Mouse (Mus musculus): ENCODE results near the gene Pus10. TPM values are rescaled to one million over a fixed set of nuclear protein-coding genes. Genes with fewer than 3 reads are reported as not detected.

Pus10 gene
- polyA plus RNA-seq, 1 experiment from 2014 or later = 13.0 TPM

DNA sequence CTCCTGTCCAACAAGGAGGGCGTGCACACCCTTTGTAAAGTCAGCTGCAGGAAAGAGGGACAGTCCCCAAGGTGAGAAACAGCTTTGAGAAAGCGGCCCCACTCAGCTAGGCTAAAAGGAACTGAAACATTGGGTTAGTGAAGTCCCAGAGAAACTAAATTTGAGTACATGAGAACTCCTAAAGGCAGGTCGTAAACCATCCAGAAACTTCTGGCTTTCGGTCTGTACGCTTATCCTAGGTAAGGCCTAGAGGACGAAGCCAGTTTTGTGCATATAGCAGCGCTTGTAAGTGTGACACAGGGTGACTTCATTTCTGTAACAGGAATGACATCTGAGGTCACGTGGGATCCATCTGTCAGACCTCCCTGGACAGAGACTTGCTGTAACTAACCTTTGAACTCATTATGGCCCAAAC, 113.3 kb downstream of the Pus10 start:
- ATAC-seq (replicated peaks; ENCODE audit: extremely low read depth, insufficient read depth, low FRiP score) = no peak
- no peaks in the 10 kb centered on the region for H3K27me3 ChIP-seq (ENCODE audit: control insufficient read depth, insufficient read depth, low read length)
- no peaks in the 10 kb centered on the region for H3K9me3 ChIP-seq (replicated peaks; ENCODE audit: control insufficient read depth, low read length)
- no peaks in the 10 kb centered on the region for H3K4me1 ChIP-seq (ENCODE audit: control insufficient read depth, insufficient read depth, low read length)
- 88% methylated on average over 8 of the region's 8 CpGs for WGBS
- H3K27ac ChIP-seq (ENCODE audit: low read length) = no peak overlapping the region
- no peak overlapping the region for H3K4me2 ChIP-seq (ENCODE audit: low read depth, low read length)
- H3K36me3 ChIP-seq (ENCODE audit: control insufficient read depth, insufficient read depth) = no peaks in the 10 kb centered on the region
- H3K9ac ChIP-seq (ENCODE audit: low read length) = no peak overlapping the region
- no peak overlapping the region for H3K4me3 ChIP-seq (ENCODE audit: low read length)

DNA sequence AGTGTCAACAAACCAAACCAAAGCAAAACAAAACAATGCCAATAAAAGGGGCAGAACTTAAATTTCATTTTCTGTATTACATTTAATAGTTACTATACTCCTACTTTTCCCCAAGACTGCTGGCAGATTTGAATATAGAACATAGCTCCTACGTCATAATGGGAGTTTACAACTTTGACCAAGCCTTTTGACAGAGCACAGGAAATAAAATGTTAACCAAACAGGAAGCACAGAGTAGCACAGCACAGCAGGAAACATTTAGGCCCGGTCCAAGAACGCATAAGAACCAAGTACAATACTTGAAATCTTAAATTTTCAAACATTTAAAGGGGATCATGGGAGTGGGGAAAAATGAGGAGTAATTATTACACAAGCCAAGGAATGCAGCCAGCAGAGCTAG, 116.6 kb downstream of the Pus10 start:
- no peak overlapping the region for H3K9ac ChIP-seq (ENCODE audit: low read length)
- no peaks in the 10 kb centered on the region for H3K27me3 ChIP-seq (ENCODE audit: control insufficient read depth, insufficient read depth, low read length)
- H3K9me3 ChIP-seq (replicated peaks; ENCODE audit: control insufficient read depth, low read length) = no peaks in the 10 kb centered on the region
- no peak overlapping the region for H3K4me3 ChIP-seq (ENCODE audit: low read length)
- WGBS = 57% methylated on average over 3 of the region's 3 CpGs
- no peaks in the 10 kb centered on the region for H3K36me3 ChIP-seq (ENCODE audit: control insufficient read depth, insufficient read depth)
- ATAC-seq (replicated peaks; ENCODE audit: extremely low read depth, insufficient read depth, low FRiP score) = no peak
- H3K27ac ChIP-seq (ENCODE audit: low read length) = no peak overlapping the region
- H3K4me1 ChIP-seq (ENCODE audit: control insufficient read depth, insufficient read depth, low read length) = no peaks in the 10 kb centered on the region
- no peak overlapping the region for H3K4me2 ChIP-seq (ENCODE audit: low read depth, low read length)

Other genes starting within 250 kb of the Pus10 start
- 60.6 and 60.8 TPM in 2 replicates for gene Ahsa2, start 167.6 kb upstream of the Pus10 start, polyA plus RNA-seq (2015; fragmentation: Nextera tagmentation; extraction: Ambion mirVana)
- not detected in 2 replicates for gene 1700093K21Rik, start 144.5 kb upstream of the Pus10 start, polyA plus RNA-seq (2015; fragmentation: Nextera tagmentation; extraction: Ambion mirVana)
- gene 0610010F05Rik, start 32.0 kb upstream of the Pus10 start, polyA plus RNA-seq (2015; fragmentation: Nextera tagmentation; extraction: Ambion mirVana) = 15.5 and 15.7 TPM in 2 replicates
- 24.1 and 29.1 TPM in 2 replicates for gene Pex13, start 285 bp downstream of the Pus10 start, polyA plus RNA-seq (2015; fragmentation: Nextera tagmentation; extraction: Ambion mirVana)
- 1.5 and 1.6 TPM in 2 replicates for gene Rel, start 105.3 kb downstream of the Pus10 start, polyA plus RNA-seq (2015; fragmentation: Nextera tagmentation; extraction: Ambion mirVana)
- gene Papolg, start 229.6 kb downstream of the Pus10 start, polyA plus RNA-seq (2015; fragmentation: Nextera tagmentation; extraction: Ambion mirVana) = 9.1 and 9.5 TPM in 2 replicates

Data from heart, embryonic 16.5 days (tissue).